Mouse (Mus musculus) liver, embryonic 11.5 days (tissue): ENCODE results near the gene Gnao1. TPM values are rescaled to one million over a fixed set of nuclear protein-coding genes. Genes with fewer than 3 reads are reported as not detected.

Experiments
- ATAC-seq: fragments of 200-750 bp; cut with Nextera tagmentation; replicated peaks from 2 replicates; pipeline ENCODE4 v1.8.0; 2017; ENCODE audit warnings: moderate number of reproducible peaks, mild to moderate bottlenecking, moderate TSS enrichment, moderate library complexity; ENCODE audit not compliant: low FRiP score
- DNase-seq: peaks from one replicate; pipeline ENCODE4 v3.0.0-alpha.2; 2017; ENCODE audit warnings: low spot score
- H3K27ac ChIP-seq: fragments of 300-500 bp; sonication (generic); 2 replicates; pipeline ENCODE4 v1.5.1; 2014; ENCODE audit warnings: mild to moderate bottlenecking, low read depth, low read length, control low read depth
- H3K27me3 ChIP-seq: fragments of 300-500 bp; sonication (generic); replicated peaks from 2 replicates; pipeline ENCODE4 v1.6.1; 2014; ENCODE audit warnings: low read length, mixed read lengths; ENCODE audit not compliant: control insufficient read depth, insufficient read depth
- H3K36me3 ChIP-seq: fragments of 300-500 bp; sonication (generic); 2 replicates; pipeline ENCODE4 v1.6.1; 2014; ENCODE audit warnings: mild to moderate bottlenecking, low read length, moderate library complexity, mixed read lengths; ENCODE audit not compliant: control insufficient read depth, insufficient read depth
- H3K4me1 ChIP-seq: fragments of 300-500 bp; sonication (generic); replicated peaks from 2 replicates; pipeline ENCODE4 v1.6.1; 2014; ENCODE audit warnings: low read length, mixed read lengths; ENCODE audit not compliant: control insufficient read depth, insufficient read depth
- H3K4me2 ChIP-seq: fragments of 300-500 bp; sonication (generic); 2 replicates; pipeline ENCODE4 v1.6.1; 2014; ENCODE audit warnings: mild to moderate bottlenecking, control low read depth, moderate library complexity
- H3K4me3 ChIP-seq: fragments of 300-500 bp; sonication (generic); 2 replicates; pipeline ENCODE4 v1.5.1; 2014; ENCODE audit warnings: low read depth, low read length, control low read depth
- H3K9ac ChIP-seq: fragments of 300-500 bp; sonication (generic); 2 replicates; pipeline ENCODE4 v1.6.1; 2014; ENCODE audit warnings: low read depth, low read length, control low read depth
- H3K9me3 ChIP-seq: fragments of 300-500 bp; sonication (generic); 2 replicates; pipeline ENCODE4 v1.6.1; 2016; ENCODE audit warnings: low read length, inconsistent platforms, mixed read lengths; ENCODE audit not compliant: control insufficient read depth
- WGBS: fragments of 180-500 bp; shearing (Covaris S2); extraction: QIAGEN DNeasy Blood & Tissue Kit; methylation state at CpG from one replicate; pipeline ENCODE4 v1.1.7; 2014; 5-methylcytosine and 5-hydroxymethylcytosine counted together
- polyA plus RNA-seq: library from polyadenylated mRNA; unstranded; fragments of >200 nt; fragmentation: Nextera tagmentation; extraction: Ambion mirVana; gene quantifications from 2 replicates; pipeline ENCODE4 v1.2.1, GENCODE M21; 2014

The Gnao1 gene
- polyA plus RNA-seq, 1 experiment from 2014 or later, result 2.4 TPM

GRCm38 (mm10) chr8:93878396-93878795 lies 68.6 kb downstream of the Gnao1 start:
- DNase-seq (no peak), ATAC-seq (no peak)
- Histone ChIP-seq H3K4me2 (no peak overlapping the region), H3K27me3 (no peaks in the 10 kb centered on the region), H3K4me3 (no peak overlapping the region), H3K4me1 (no peaks in the 10 kb centered on the region), H3K9ac (no peak overlapping the region), H3K36me3 (no peaks in the 10 kb centered on the region), H3K27ac (no peak overlapping the region), H3K9me3 (no peaks in the 10 kb centered on the region)
- 75% methylated on average over 4 of the region's 4 CpGs for WGBS

- H3K9me3 ChIP-seq, result no peaks in the 10 kb centered on the region
- no peaks in the 10 kb centered on the region for H3K36me3 ChIP-seq
- no peak overlapping the region for H3K4me2 ChIP-seq
- H3K4me1 ChIP-seq, result no peaks in the 10 kb centered on the region
- no peak overlapping the region for H3K27ac ChIP-seq
- H3K27me3 ChIP-seq, result no peaks in the 10 kb centered on the region
- no peak overlapping the region for H3K9ac ChIP-seq
- H3K4me3 ChIP-seq, result no peak overlapping the region
- DNase-seq (no peak), ATAC-seq (no peak)
- 84% methylated on average over 7 of the region's 7 CpGs for WGBS
Observed at GRCm38 (mm10) chr8:93879966-93880365, 70.2 kb downstream of the Gnao1 start.

GRCm38 (mm10) chr8:93881381-93881780 lies 71.6 kb downstream of the Gnao1 start:
- Histone ChIP-seq H3K36me3 (no peaks in the 10 kb centered on the region), H3K27ac (no peak overlapping the region), H3K4me2 (no peak overlapping the region), H3K9me3 (no peaks in the 10 kb centered on the region), H3K9ac (no peak overlapping the region), H3K27me3 (no peaks in the 10 kb centered on the region), H3K4me1 (no peaks in the 10 kb centered on the region), H3K4me3 (no peak overlapping the region)
- no peak for DNase-seq
- 80% methylated on average over 6 of the region's 6 CpGs for WGBS
- ATAC-seq, result no peak

GRCm38 (mm10) chr8:93883241-93883640 lies 73.5 kb downstream of the Gnao1 start:
- Histone ChIP-seq H3K9me3 (no peaks in the 10 kb centered on the region), H3K4me3 (no peak overlapping the region), H3K27me3 (no peaks in the 10 kb centered on the region), H3K4me1 (no peaks in the 10 kb centered on the region), H3K4me2 (no peak overlapping the region), H3K36me3 (no peaks in the 10 kb centered on the region), H3K9ac (no peak overlapping the region), H3K27ac (no peak overlapping the region)
- DNase-seq (no peak), ATAC-seq (no peak)

GRCm38 (mm10) chr8:93883771-93884170 lies 74.0 kb downstream of the Gnao1 start:
- H3K9ac ChIP-seq, result no peak overlapping the region
- no peaks in the 10 kb centered on the region for H3K27me3 ChIP-seq
- DNase-seq (no peak), ATAC-seq (no peak)
- no peak overlapping the region for H3K27ac ChIP-seq
- WGBS, result 77% methylated on average over 4 of the region's 4 CpGs
- no peak overlapping the region for H3K4me3 ChIP-seq
- no peak overlapping the region for H3K4me2 ChIP-seq
- H3K4me1 ChIP-seq, result no peaks in the 10 kb centered on the region; the same call in 1 of the 2 replicates
- H3K36me3 ChIP-seq, result no peaks in the 10 kb centered on the region
- H3K9me3 ChIP-seq, result no peaks in the 10 kb centered on the region

- Histone ChIP-seq H3K27ac (no peak overlapping the region), H3K9ac (no peak overlapping the region), H3K9me3 (no peaks in the 10 kb centered on the region), H3K36me3 (no peaks in the 10 kb centered on the region), H3K4me3 (no peak overlapping the region), H3K27me3 (no peaks in the 10 kb centered on the region), H3K4me1 (no peaks in the 10 kb centered on the region; the same call in 1 of the 2 replicates), H3K4me2 (no peak overlapping the region)
- 87% methylated on average over 7 of the region's 7 CpGs for WGBS
- ATAC-seq, result no peak
- no peak for DNase-seq
Observed at GRCm38 (mm10) chr8:93884316-93884715, 74.5 kb downstream of the Gnao1 start.

- DNase-seq (no peak), ATAC-seq (no peak)
- Histone ChIP-seq H3K4me2 (no peak overlapping the region), H3K4me3 (no peak overlapping the region), H3K27ac (no peak overlapping the region), H3K4me1 (no peaks in the 10 kb centered on the region; the same call in 1 of the 2 replicates), H3K27me3 (no peaks in the 10 kb centered on the region), H3K36me3 (no peaks in the 10 kb centered on the region), H3K9ac (no peak overlapping the region), H3K9me3 (no peaks in the 10 kb centered on the region)
- 77% methylated on average over 5 of the region's 5 CpGs for WGBS
Observed at GRCm38 (mm10) chr8:93886181-93886580, 76.4 kb downstream of the Gnao1 start.

- ATAC-seq (no peak), DNase-seq (no peak)
- H3K36me3 ChIP-seq, result no peaks in the 10 kb centered on the region
- H3K27ac ChIP-seq, result no peak overlapping the region
- H3K9ac ChIP-seq, result no peak overlapping the region
- H3K27me3 ChIP-seq, result no peaks in the 10 kb centered on the region
- H3K4me1 ChIP-seq, result no peaks in the 10 kb centered on the region; the same call in 1 of the 2 replicates
- no peaks in the 10 kb centered on the region for H3K9me3 ChIP-seq
- H3K4me3 ChIP-seq, result no peak overlapping the region
- 45% methylated on average over 4 of the region's 4 CpGs for WGBS
- no peak overlapping the region for H3K4me2 ChIP-seq
Observed at GRCm38 (mm10) chr8:93888150-93888676, 78.4 kb downstream of the Gnao1 start.

- WGBS, result 63% methylated on average over 11 of the region's 11 CpGs
- no peaks in the 10 kb centered on the region for H3K36me3 ChIP-seq
- H3K27ac ChIP-seq, result no peak overlapping the region
- no peak for ATAC-seq
- no peaks in the 10 kb centered on the region for H3K9me3 ChIP-seq
- H3K4me2 ChIP-seq, result no peak overlapping the region
- DNase-seq, result no peak
- no peak overlapping the region for H3K9ac ChIP-seq
- no peaks in the 10 kb centered on the region; the same call in 1 of the 2 replicates for H3K4me1 ChIP-seq
- no peaks in the 10 kb centered on the region for H3K27me3 ChIP-seq
- no peak overlapping the region for H3K4me3 ChIP-seq
Observed at GRCm38 (mm10) chr8:93888702-93889480, 79.1 kb downstream of the Gnao1 start.
